Mouse (Mus musculus): ENCODE data around the gene Slc13a5. TPM values are rescaled to one million over a fixed set of nuclear protein-coding genes. Genes with fewer than 3 reads are reported as not detected.
A peak's percentile ranks its signal among the peaks of the same experiment; 100 is the strongest.

Slc13a5 gene
- polyA plus RNA-seq, 1 experiment from 2014 or later = 0.05 TPM

- Histone ChIP-seq H3K4me1 (peaks cover 6% of the 10 kb centered on the region; the same call in 1 of the 2 replicates), H3K4me2 (peak within 1 kb of the TSS; percentile 95), H3K27ac (peak within 1 kb of the TSS; percentile 51), H3K4me3 (peak within 1 kb of the TSS; percentile 72), H3K27me3 (no peaks in the 10 kb centered on the region), H3K36me3 (peaks cover 19% of the 10 kb centered on the region), H3K9me3 (no peaks in the 10 kb centered on the region), H3K9ac (peak within 1 kb of the TSS; percentile 72)
- WGBS = under 1% methylated on average over 29 of the region's 29 CpGs
- peak; percentile 73 for ATAC-seq (ENCODE audit: borderline replicate concordance, extremely low read depth, low FRiP score, low TSS enrichment)
Observed at GRCm38 (mm10) chr11:72215410-72215797, 51.6 kb downstream of the Slc13a5 start, which contains the start of gene Med31. TSS of gene Med31 (minus strand) at chr11:72215592.

DNA sequence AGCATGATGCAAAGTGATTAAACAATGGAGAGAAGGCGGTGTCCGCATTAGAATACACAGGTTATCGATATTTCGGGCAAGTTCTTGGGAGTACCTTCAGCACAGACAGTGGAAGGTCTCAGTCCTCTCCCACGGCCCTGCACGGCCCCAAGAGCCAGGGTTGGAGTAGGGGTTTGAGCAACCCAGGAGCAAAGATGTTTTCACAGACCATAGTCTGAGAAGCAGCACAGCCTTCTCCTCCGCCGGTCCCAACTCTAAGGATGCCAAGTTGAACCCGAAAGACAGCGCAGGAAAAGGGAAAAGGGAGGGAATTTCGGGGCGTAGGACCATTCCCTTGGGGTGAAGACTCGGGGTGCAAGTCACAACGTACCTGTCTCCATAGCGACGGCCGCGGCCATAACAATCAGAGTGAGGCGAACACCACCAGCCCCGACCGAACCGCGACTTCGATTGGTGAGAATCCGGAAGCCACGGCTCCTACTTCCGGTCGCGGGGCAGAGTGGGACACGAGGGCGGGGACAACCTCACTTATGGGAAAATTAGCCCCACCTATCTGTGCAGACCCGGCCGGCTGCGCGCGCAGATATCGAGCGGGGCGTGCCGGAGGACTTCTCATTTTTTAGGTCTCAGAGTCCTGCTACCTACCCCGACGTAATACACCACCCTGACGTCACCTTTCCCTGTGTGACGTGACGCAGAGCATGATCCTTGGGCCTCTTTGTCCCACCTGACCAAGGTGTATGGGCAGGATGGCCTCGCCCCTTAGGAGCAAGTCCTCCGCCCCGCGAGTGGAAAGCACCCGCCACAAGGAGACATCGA, 52.2 kb downstream of the Slc13a5 start:
- H3K4me2 ChIP-seq = peak overlapping the region; percentile 95
- WGBS = 1% methylated on average over 51 of the region's 51 CpGs

DNA sequence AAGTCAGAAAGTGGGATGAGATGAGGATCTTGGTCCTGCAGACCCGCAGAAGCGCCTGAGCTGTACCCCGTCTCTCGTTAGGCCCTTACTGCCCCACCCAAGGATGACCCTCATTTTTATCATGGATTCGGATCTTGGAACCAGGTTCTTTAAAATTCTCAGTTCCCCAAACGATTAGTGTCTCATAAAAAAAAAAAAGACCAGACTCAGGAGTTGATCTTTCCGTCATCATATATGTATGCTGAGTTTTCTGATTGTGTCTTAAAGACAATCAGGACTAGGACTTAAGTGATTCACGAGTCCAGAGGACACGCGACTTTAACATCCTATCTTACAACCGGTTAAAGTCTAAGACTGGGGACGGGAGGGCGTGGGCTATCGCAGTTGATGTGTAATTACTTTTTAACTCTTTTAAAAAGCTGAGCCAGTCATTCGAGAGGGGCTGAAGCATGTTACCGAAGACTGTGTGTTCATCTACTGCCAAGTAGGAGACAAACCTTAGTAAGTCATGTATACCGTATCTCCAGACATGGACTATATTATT, 59.1 kb downstream of the Slc13a5 start:
- peaks cover 20% of the 10 kb centered on the region for H3K4me1 ChIP-seq
- 9% methylated on average over 17 of the region's 17 CpGs for WGBS
- H3K36me3 ChIP-seq = peaks cover 28% of the 10 kb centered on the region
- no peaks in the 10 kb centered on the region for H3K27me3 ChIP-seq
- no peaks in the 10 kb centered on the region for H3K9me3 ChIP-seq
- no peak for ATAC-seq (ENCODE audit: borderline replicate concordance, extremely low read depth, low FRiP score, low TSS enrichment)
- H3K27ac ChIP-seq = peak overlapping the region; percentile 69; the same call in 1 of the 2 replicates
- peak overlapping the region; percentile 73 for H3K4me3 ChIP-seq
- H3K4me2 ChIP-seq = peak overlapping the region; percentile 88
- peak overlapping the region; percentile 73 for H3K9ac ChIP-seq

More for the DNA sequence above, 52.2 kb downstream of the Slc13a5 start:
- H3K4me3 ChIP-seq = peak overlapping the region; percentile 72
- peaks cover 6% of the 10 kb centered on the region; the same call in 1 of the 2 replicates for H3K4me1 ChIP-seq
- H3K9me3 ChIP-seq = no peaks in the 10 kb centered on the region
- no peaks in the 10 kb centered on the region for H3K27me3 ChIP-seq
- H3K36me3 ChIP-seq = peaks cover 25% of the 10 kb centered on the region
- peak overlapping the region; percentile 51 for H3K27ac ChIP-seq
- peak overlapping the region; percentile 72 for H3K9ac ChIP-seq
- ATAC-seq (ENCODE audit: borderline replicate concordance, extremely low read depth, low FRiP score, low TSS enrichment) = peak; percentile 95

- under 1% methylated on average over 42 of the region's 42 CpGs for WGBS
Observed at GRCm38 (mm10) chr11:72207204-72207833, 59.7 kb downstream of the Slc13a5 start, which contains the start of the genes 4933427D14Rik and Txndc17. TSS of gene 4933427D14Rik (minus strand) at chr11:72207459. TSS of gene Txndc17 (plus strand) at chr11:72207547.

DNA sequence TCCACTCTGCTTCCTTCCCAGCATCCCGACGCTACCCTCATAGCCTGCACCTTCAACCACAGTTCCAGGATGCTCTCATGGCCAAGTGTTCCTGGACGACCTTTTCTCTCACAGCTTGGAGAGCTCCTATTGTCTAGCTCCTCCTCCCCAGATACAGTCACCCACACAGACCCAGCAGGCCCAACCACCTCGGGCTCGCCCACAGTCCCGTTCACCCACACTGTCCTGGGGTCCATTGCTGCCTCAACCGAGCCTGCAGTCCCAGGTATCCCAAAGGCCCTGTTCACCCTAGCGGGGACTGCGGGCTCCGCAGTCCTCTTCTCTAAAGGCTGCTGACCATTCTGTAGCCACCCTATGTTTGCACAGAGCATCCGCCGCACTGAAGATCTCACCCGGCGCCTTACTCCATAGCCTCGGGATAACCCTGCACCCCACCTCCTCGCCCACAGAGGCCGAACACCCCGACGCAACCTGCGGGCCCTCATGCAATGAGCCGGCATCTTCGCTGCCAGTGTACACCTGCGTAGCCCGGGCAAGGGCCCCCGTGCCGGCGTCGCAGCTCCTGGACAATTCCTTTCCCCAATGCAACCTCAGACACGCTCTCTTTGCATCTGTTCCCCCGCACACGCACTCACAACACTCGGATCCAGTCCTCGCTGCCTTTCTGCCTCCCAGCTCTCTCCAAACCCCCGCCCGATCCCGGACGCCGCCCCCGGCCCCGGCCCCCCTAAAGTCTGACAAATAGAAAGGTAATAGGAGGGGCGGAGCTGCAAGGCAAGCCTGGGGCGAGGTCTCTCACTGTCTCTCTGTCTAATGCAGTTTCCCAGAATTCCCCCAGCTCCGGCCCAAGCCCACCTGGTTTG, 60.5 kb downstream of the Slc13a5 start, which contains the start of gene Gm43951:
TSS of gene Gm43951 (minus strand) at position 500 of the 863 bp plus-strand sequence.
- H3K27me3 ChIP-seq = no peaks in the 10 kb centered on the region
- H3K4me1 ChIP-seq = peaks cover 20% of the 10 kb centered on the region
- H3K36me3 ChIP-seq = peaks cover 27% of the 10 kb centered on the region
- peak within 1 kb of the TSS; percentile 88 for H3K4me2 ChIP-seq
- H3K27ac ChIP-seq = peak within 1 kb of the TSS; percentile 69
- no peaks in the 10 kb centered on the region for H3K9me3 ChIP-seq
- H3K9ac ChIP-seq = peak within 1 kb of the TSS; percentile 73
- peak within 1 kb of the TSS; percentile 73 for H3K4me3 ChIP-seq
- peak; percentile 37 for ATAC-seq (ENCODE audit: borderline replicate concordance, extremely low read depth, low FRiP score, low TSS enrichment)
- under 1% methylated on average over 43 of the region's 43 CpGs for WGBS

More at GRCm38 (mm10) chr11:72207204-72207833, 59.7 kb downstream of the Slc13a5 start, which contains the start of the genes 4933427D14Rik and Txndc17:
- Histone ChIP-seq H3K4me1 (peaks cover 20% of the 10 kb centered on the region), H3K9ac (peak within 1 kb of the TSS; percentile 73), H3K36me3 (peaks cover 27% of the 10 kb centered on the region), H3K4me3 (peak within 1 kb of the TSS; percentile 73), H3K4me2 (peak within 1 kb of the TSS; percentile 88), H3K27me3 (no peaks in the 10 kb centered on the region), H3K9me3 (no peaks in the 10 kb centered on the region), H3K27ac (peak within 1 kb of the TSS; percentile 69)
- peak; percentile 94 for ATAC-seq (ENCODE audit: borderline replicate concordance, extremely low read depth, low FRiP score, low TSS enrichment)

- Histone ChIP-seq H3K27ac (no peak overlapping the region), H3K36me3 (peaks cover 17% of the 10 kb centered on the region), H3K9me3 (no peaks in the 10 kb centered on the region), H3K4me3 (no peak overlapping the region), H3K4me1 (peaks cover 20% of the 10 kb centered on the region), H3K27me3 (no peaks in the 10 kb centered on the region), H3K9ac (no peak overlapping the region), H3K4me2 (peak overlapping the region; percentile 88; the same call in 1 of the 2 replicates)
- WGBS = 76% methylated on average over 6 of the region's 6 CpGs
- no peak for ATAC-seq (ENCODE audit: borderline replicate concordance, extremely low read depth, low FRiP score, low TSS enrichment)
Observed at GRCm38 (mm10) chr11:72205256-72205655, 61.8 kb downstream of the Slc13a5 start.

DNA sequence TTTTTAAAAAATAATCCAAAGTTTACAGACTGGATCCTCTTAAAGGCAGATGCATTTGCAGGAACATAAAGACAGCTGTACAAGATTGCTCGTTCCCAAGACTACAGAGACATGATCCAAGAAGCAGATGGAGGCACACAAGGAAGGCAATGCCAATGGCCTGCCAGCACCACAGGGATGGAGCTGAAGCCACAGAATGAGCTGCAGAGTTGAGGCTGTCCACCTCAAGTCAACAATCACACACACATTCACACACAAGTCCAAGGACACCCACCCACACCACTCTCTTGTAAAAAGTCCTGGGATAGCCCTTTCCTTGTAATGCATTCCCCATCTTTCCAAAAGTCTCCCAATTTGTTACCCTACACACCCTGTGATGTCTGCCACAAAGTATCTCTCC, 63.6 kb downstream of the Slc13a5 start:
- H3K27ac ChIP-seq = no peak overlapping the region
- H3K4me2 ChIP-seq = no peak overlapping the region
- 85% methylated on average over 1 of the region's 1 CpGs for WGBS
- no peak for ATAC-seq (ENCODE audit: borderline replicate concordance, extremely low read depth, low FRiP score, low TSS enrichment)
- H3K9me3 ChIP-seq = no peaks in the 10 kb centered on the region
- no peak overlapping the region for H3K9ac ChIP-seq
- peaks cover 20% of the 10 kb centered on the region for H3K4me1 ChIP-seq
- H3K27me3 ChIP-seq = no peaks in the 10 kb centered on the region
- H3K4me3 ChIP-seq = no peak overlapping the region
- peaks cover 12% of the 10 kb centered on the region for H3K36me3 ChIP-seq

DNA sequence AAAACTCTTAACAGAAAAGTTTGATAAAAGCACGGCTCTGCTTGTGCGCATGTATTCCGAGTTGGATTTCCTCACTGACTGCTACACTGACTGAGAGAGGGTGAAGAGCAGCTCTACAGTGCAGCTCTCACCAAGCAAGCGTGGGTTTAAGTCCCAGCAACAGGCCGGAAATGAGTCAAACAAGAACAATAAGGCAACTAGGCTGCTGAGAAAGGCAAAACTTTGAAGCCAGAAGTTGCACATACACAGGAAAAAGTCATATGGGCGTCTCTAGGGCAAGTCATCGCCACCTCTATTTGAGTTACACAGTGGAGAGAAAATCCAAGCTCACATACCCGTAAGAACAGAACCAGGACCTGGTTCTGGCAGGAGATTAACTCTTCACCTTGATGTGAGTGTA, 70.5 kb downstream of the Slc13a5 start:
- Histone ChIP-seq H3K4me3 (no peak overlapping the region), H3K4me2 (no peak overlapping the region), H3K9ac (no peak overlapping the region), H3K9me3 (no peaks in the 10 kb centered on the region), H3K27ac (peak overlapping the region; percentile 54), H3K27me3 (no peaks in the 10 kb centered on the region), H3K4me1 (no peaks in the 10 kb centered on the region), H3K36me3 (peaks cover 20% of the 10 kb centered on the region)
- no peak for ATAC-seq (ENCODE audit: borderline replicate concordance, extremely low read depth, low FRiP score, low TSS enrichment)
- WGBS = 79% methylated on average over 8 of the region's 8 CpGs

DNA sequence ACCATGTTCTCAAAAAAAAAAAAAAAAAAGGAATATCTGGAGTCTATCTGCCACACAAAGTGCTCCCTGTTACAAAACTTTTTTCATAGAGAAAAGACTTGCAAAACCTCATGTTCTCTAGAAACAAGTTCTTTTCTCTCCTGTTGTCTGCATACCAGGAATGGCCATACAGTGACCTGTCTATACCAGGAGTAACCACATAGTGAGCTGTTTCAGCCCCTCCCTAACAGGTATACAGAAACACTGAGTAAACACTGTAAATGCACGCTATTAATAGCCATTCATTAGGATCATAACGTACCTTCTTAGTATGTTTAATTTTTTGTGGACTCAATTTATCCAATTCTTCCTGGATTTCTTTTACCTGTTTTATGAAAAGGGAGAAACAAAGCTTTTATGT, 72.8 kb downstream of the Slc13a5 start:
- Histone ChIP-seq H3K4me3 (no peak overlapping the region), H3K27me3 (no peaks in the 10 kb centered on the region), H3K9ac (no peak overlapping the region), H3K9me3 (no peaks in the 10 kb centered on the region), H3K4me2 (no peak overlapping the region), H3K4me1 (no peaks in the 10 kb centered on the region), H3K36me3 (peaks cover 36% of the 10 kb centered on the region), H3K27ac (no peak overlapping the region)
- ATAC-seq (ENCODE audit: borderline replicate concordance, extremely low read depth, low FRiP score, low TSS enrichment) = no peak
- WGBS = 86% methylated on average over 2 of the region's 2 CpGs

All from lung, embryonic 15.5 days (tissue).